Mouse (Mus musculus) thymus, adult 2 months (tissue): Measurements from ENCODE around the gene St3gal6.

ENCODE experiments used
- CTCF ChIP-seq: fragments of 200-500 bp; IDR thresholded peaks from 2 replicates; pipeline ENCODE4 v1.5.1; 2012; ENCODE audit warnings: mild to moderate bottlenecking, control low read depth, low read length, moderate library complexity, borderline replicate concordance; ENCODE audit not compliant: control insufficient read depth, poor library complexity, insufficient read depth; ENCODE audit errors: extremely low read depth
- POLR2A ChIP-seq: fragments of 200-500 bp; IDR thresholded peaks from 2 replicates; pipeline ENCODE4 v1.6.1; 2012; ENCODE audit warnings: mild to moderate bottlenecking, low read length, control low read depth, moderate library complexity; ENCODE audit not compliant: control insufficient read depth, poor library complexity, insufficient read depth; ENCODE audit errors: extremely low read depth

DNA sequence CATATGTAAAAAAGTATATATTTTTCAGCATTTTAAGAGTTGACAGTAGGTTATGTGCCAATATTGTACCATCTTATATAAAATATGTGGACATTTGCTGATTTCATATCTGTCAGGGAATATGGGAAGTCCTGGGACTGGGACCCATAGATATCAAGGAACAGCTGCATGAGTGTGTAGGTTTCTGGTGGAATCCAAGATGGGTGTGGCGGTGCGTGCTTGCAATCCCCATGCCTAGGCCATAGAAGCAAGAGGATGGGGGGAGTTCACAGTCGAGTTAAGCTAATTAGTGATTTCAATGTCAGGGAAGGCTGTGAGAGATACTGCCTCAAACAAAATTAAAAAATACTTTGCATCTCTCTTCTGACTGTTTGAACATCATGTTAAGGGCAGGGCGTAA lies 75.0 kb downstream of the St3gal6 start:
- TF ChIP-seq CTCF (no peak), POLR2A (no peak)
